Mouse (Mus musculus) midbrain, embryonic 16.5 days (tissue): ENCODE results near the gene Htr5a. TPM values are rescaled to one million over a fixed set of nuclear protein-coding genes. Genes with fewer than 3 reads are reported as not detected.

Experiments
- ATAC-seq: fragments of 200-750 bp; cut with Nextera tagmentation; 2 replicates; pipeline ENCODE4 v1.8.0; 2017; ENCODE audit warnings: moderate TSS enrichment
- H3K27ac ChIP-seq: fragments of 300-500 bp; sonication (generic); 2 replicates; pipeline ENCODE4 v1.5.1; 2014; ENCODE audit warnings: mild to moderate bottlenecking, low read length, mixed read lengths
- H3K27me3 ChIP-seq: fragments of 300-500 bp; sonication (generic); 2 replicates; pipeline ENCODE4 v1.6.1; 2014; ENCODE audit warnings: low read depth, low read length, mixed read lengths; ENCODE audit not compliant: control insufficient read depth, insufficient read depth
- H3K36me3 ChIP-seq: fragments of 300-500 bp; sonication (generic); 2 replicates; pipeline ENCODE4 v1.6.1; 2014; ENCODE audit warnings: mild to moderate bottlenecking, low read length, moderate library complexity, mixed read lengths; ENCODE audit not compliant: control insufficient read depth, insufficient read depth
- H3K4me1 ChIP-seq: fragments of 300-500 bp; sonication (generic); 2 replicates; pipeline ENCODE4 v1.6.1; 2014; ENCODE audit warnings: mild to moderate bottlenecking, low read length, mixed read lengths; ENCODE audit not compliant: control insufficient read depth, insufficient read depth
- H3K4me2 ChIP-seq: fragments of 300-500 bp; sonication (generic); 2 replicates; pipeline ENCODE4 v1.6.1; 2014; ENCODE audit warnings: mild to moderate bottlenecking, low read length, mixed read lengths
- H3K4me3 ChIP-seq: fragments of 300-500 bp; sonication (generic); 2 replicates; pipeline ENCODE4 v1.5.1; 2014; ENCODE audit warnings: low read depth, mild to moderate bottlenecking, low read length, moderate library complexity, mixed read lengths
- H3K9ac ChIP-seq: fragments of 300-500 bp; sonication (generic); 2 replicates; pipeline ENCODE4 v1.6.1; 2014; ENCODE audit warnings: low read depth, low read length, mixed read lengths
- H3K9me3 ChIP-seq: fragments of 300-500 bp; sonication (generic); replicated peaks from 2 replicates; pipeline ENCODE4 v1.6.1; 2014; ENCODE audit warnings: mild to moderate bottlenecking, low read length, mixed read lengths; ENCODE audit not compliant: control insufficient read depth, poor library complexity, severe bottlenecking
- WGBS: fragments of 180-500 bp; shearing (Covaris S2); extraction: QIAGEN DNeasy Blood & Tissue Kit; methylation state at CpG from one replicate; pipeline ENCODE4 v1.1.7; 2014; 5-methylcytosine and 5-hydroxymethylcytosine counted together
- polyA plus RNA-seq: library from polyadenylated mRNA; unstranded; fragments of >200 nt; fragmentation: Nextera tagmentation; extraction: Ambion mirVana; gene quantifications from 2 replicates; pipeline ENCODE4 v1.2.1, GENCODE M21; 2015

The Htr5a gene
- polyA plus RNA-seq, 1 experiment from 2014 or later = 2.4 TPM

GRCm38 (mm10) chr5:27838061-27838460 is 3.9 kb upstream of the Htr5a start:
- Histone ChIP-seq H3K9ac (no peak overlapping the region), H3K4me1 (peaks cover 6% of the 10 kb centered on the region; the same call in 1 of the 2 replicates), H3K27me3 (no peaks in the 10 kb centered on the region), H3K4me3 (no peak overlapping the region), H3K9me3 (no peaks in the 10 kb centered on the region), H3K27ac (no peak overlapping the region), H3K4me2 (no peak overlapping the region), H3K36me3 (no peaks in the 10 kb centered on the region)
- WGBS = 59% methylated on average over 4 of the region's 4 CpGs
- no peak for ATAC-seq

GRCm38 (mm10) chr5:27842671-27843320 is 847 bp downstream of the Htr5a start:
- Histone ChIP-seq H3K4me1 (peaks cover 14% of the 10 kb centered on the region), H3K9ac (no peak overlapping the region), H3K27ac (no peak overlapping the region), H3K4me3 (peak overlapping the region; percentile 57), H3K9me3 (no peaks in the 10 kb centered on the region), H3K4me2 (peak overlapping the region; percentile 91), H3K36me3 (no peaks in the 10 kb centered on the region), H3K27me3 (no peaks in the 10 kb centered on the region)
- ATAC-seq = peak; percentile 29
- WGBS = 74% methylated on average over 28 of the region's 28 CpGs

- H3K36me3 ChIP-seq = no peaks in the 10 kb centered on the region
- no peak overlapping the region for H3K9ac ChIP-seq
- H3K27ac ChIP-seq = 0 out of 2 replicates have a peak overlapping the region, but pooled peaks have one; percentile 33
- H3K4me2 ChIP-seq = no peak overlapping the region
- H3K27me3 ChIP-seq = no peaks in the 10 kb centered on the region
- no peak overlapping the region for H3K4me3 ChIP-seq
- H3K9me3 ChIP-seq = no peaks in the 10 kb centered on the region
- WGBS = 49% methylated on average over 5 of the region's 5 CpGs
- 0 out of 2 replicates have a peak, but pooled peaks have one; percentile 16 for ATAC-seq
- peaks cover 13% of the 10 kb centered on the region for H3K4me1 ChIP-seq
These were observed 5.0 kb downstream of the Htr5a start for GRCm38 (mm10) chr5:27846979-27847378.

- H3K27ac ChIP-seq = no peak overlapping the region
- H3K4me3 ChIP-seq = no peak overlapping the region
- no peaks in the 10 kb centered on the region for H3K4me1 ChIP-seq
- WGBS = 74% methylated on average over 1 of the region's 1 CpGs
- no peak overlapping the region for H3K9ac ChIP-seq
- H3K9me3 ChIP-seq = 0 out of 2 replicates have a peak, but pooled peaks cover 2% of the 10 kb centered on the region
- H3K4me2 ChIP-seq = no peak overlapping the region
- H3K27me3 ChIP-seq = no peaks in the 10 kb centered on the region
- ATAC-seq = no peak
- no peaks in the 10 kb centered on the region; the same call in 1 of the 2 replicates for H3K36me3 ChIP-seq
These were observed 12.3 kb downstream of the Htr5a start for GRCm38 (mm10) chr5:27854290-27854689.

- Histone ChIP-seq H3K36me3 (no peaks in the 10 kb centered on the region; the same call in 1 of the 2 replicates), H3K9me3 (0 out of 2 replicates have a peak, but pooled peaks cover 2% of the 10 kb centered on the region), H3K4me2 (no peak overlapping the region), H3K27ac (no peak overlapping the region), H3K9ac (no peak overlapping the region), H3K4me1 (no peaks in the 10 kb centered on the region), H3K4me3 (no peak overlapping the region), H3K27me3 (no peaks in the 10 kb centered on the region)
- 89% methylated on average over 2 of the region's 2 CpGs for WGBS
- no peak for ATAC-seq
These were observed 13.8 kb downstream of the Htr5a start for GRCm38 (mm10) chr5:27855726-27856125.

- peaks cover 10% of the 10 kb centered on the region for H3K4me1 ChIP-seq
- no peaks in the 10 kb centered on the region for H3K9me3 ChIP-seq
- no peak overlapping the region for H3K9ac ChIP-seq
- peak overlapping the region; percentile 70 for H3K27ac ChIP-seq
- no peaks in the 10 kb centered on the region for H3K27me3 ChIP-seq
- no peak overlapping the region for H3K4me3 ChIP-seq
- ATAC-seq = peak; percentile 94
- H3K36me3 ChIP-seq = no peaks in the 10 kb centered on the region
- 28% methylated on average over 8 of the region's 8 CpGs for WGBS
- no peak overlapping the region for H3K4me2 ChIP-seq
These were observed 31.5 kb downstream of the Htr5a start for GRCm38 (mm10) chr5:27873240-27874082.

- Histone ChIP-seq H3K36me3 (no peaks in the 10 kb centered on the region), H3K27me3 (no peaks in the 10 kb centered on the region), H3K4me1 (peaks cover 10% of the 10 kb centered on the region), H3K4me3 (no peak overlapping the region), H3K4me2 (no peak overlapping the region), H3K9me3 (no peaks in the 10 kb centered on the region), H3K9ac (no peak overlapping the region), H3K27ac (peak overlapping the region; percentile 15; the same call in 1 of the 2 replicates)
- no peak for ATAC-seq
- 78% methylated on average over 5 of the region's 5 CpGs for WGBS
These were observed 32.3 kb downstream of the Htr5a start for GRCm38 (mm10) chr5:27874211-27874610.

GRCm38 (mm10) chr5:27875341-27876105 is 33.6 kb downstream of the Htr5a start:
- H3K4me2 ChIP-seq = no peak overlapping the region

More at GRCm38 (mm10) chr5:27875341-27876105, 33.6 kb downstream of the Htr5a start:
- Histone ChIP-seq H3K4me1 (peaks cover 10% of the 10 kb centered on the region), H3K9ac (no peak overlapping the region), H3K27me3 (no peaks in the 10 kb centered on the region), H3K27ac (no peak overlapping the region), H3K4me3 (no peak overlapping the region), H3K36me3 (no peaks in the 10 kb centered on the region), H3K9me3 (no peaks in the 10 kb centered on the region)
- WGBS = 66% methylated on average over 4 of the region's 4 CpGs
- ATAC-seq = no peak
